Mouse (Mus musculus) ES-E14 (cell line): ENCODE data around the gene Zfp512.

Experiments used
- MAFK ChIP-seq: IDR thresholded peaks from 2 replicates; pipeline ENCODE4 v1.6.1; 2014; ENCODE audit warnings: mild to moderate bottlenecking, low read depth, low read length, inconsistent platforms; ENCODE audit not compliant: insufficient read depth
- ZC3H11A ChIP-seq: IDR thresholded peaks from 2 replicates; pipeline ENCODE4 v1.6.1; 2012; ENCODE audit warnings: low read depth, mild to moderate bottlenecking, inconsistent platforms, low read length, borderline replicate concordance
- ZNF384 ChIP-seq: IDR thresholded peaks from 2 replicates; pipeline ENCODE4 v1.6.1; 2012; ENCODE audit warnings: low read depth, low read length, inconsistent platforms

DNA sequence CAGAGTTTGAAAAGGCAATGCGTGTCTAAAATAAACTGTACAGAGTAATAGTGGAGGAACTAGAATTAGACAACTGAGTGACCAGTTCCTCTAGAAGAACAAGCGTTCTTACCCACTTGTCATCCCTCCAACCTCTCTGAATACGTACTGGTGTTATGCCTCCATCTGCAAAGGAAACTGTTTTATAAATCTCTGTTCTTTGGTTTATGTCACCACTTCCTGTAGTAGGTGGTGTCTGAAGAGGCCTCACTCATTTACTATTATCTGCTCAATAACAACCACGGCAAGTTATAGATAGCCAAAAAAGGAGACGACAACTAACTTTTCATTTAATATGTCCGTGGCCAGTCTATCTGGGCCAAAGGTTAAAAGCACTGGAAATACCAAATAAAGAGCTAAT lies 68.3 kb downstream of the Zfp512 start:
- TF ChIP-seq ZC3H11A, result no peak
- TF ChIP-seq MAFK, result no peak
- TF ChIP-seq ZNF384, result no peak
